Mouse (Mus musculus) kidney, postnatal 4 days (tissue): Measurements from ENCODE around the gene Spp2.

Experiments used
- DNase-seq, 2 experiments: peaks; one replicate each; pipeline ENCODE4 v3.0.0; 2021; ENCODE audit warnings: mixed read lengths in 2 of 2

Gene Spp2

GRCm38 (mm10) chr1:88468335-88468734 is 61.6 kb downstream of the Spp2 start:
- DNase-seq, result no peak

- DNase-seq, result no peak
Measured at GRCm38 (mm10) chr1:88469746-88470145, 63.0 kb downstream of the Spp2 start.

GRCm38 (mm10) chr1:88472258-88472657 is 65.5 kb downstream of the Spp2 start:
- no peak for DNase-seq

GRCm38 (mm10) chr1:88473899-88474298 is 67.1 kb downstream of the Spp2 start:
- no peak for DNase-seq

- peak; percentile 83 to 87 for DNase-seq
Measured at GRCm38 (mm10) chr1:88474598-88474997, 67.8 kb downstream of the Spp2 start.

- DNase-seq, result peak; percentile 72 to 84
Measured at GRCm38 (mm10) chr1:88475502-88475953, 68.8 kb downstream of the Spp2 start.
